Mouse (Mus musculus): Measurements from ENCODE around the gene Olfr1420. TPM values are rescaled to one million over a fixed set of nuclear protein-coding genes. Genes with fewer than 3 reads are reported as not detected.

Olfr1420 gene
- polyA plus RNA-seq (2015; fragmentation: Nextera tagmentation; extraction: Ambion mirVana) = 0.08 TPM in 2 replicates

DNA sequence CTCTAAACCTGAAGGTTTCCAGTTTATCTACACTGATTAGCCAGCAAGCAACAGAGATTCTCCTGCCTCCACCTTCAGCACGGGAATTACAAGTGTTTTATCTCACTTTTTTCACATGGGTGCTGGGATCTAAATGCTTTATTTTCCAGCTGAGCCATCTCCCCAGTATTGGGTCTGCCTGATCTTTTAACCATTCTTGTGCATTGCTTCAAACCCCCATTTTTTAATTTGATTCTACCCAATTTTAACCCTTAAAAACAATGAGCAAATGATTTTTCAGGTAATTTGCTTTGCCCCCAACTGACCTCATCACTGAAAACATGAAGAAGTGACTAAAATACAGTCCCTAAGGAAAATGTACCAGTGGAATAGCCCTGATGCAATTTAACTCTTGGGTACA lies at the start of gene Olfr1420:
TSS of gene Olfr1420 (plus strand) at position 301 of the 400 bp plus-strand sequence.
- Histone ChIP-seq H3K27me3 (ENCODE audit: insufficient read depth, low read length) (no peaks in the 10 kb centered on the region), H3K4me1 (replicated peaks; ENCODE audit: insufficient read depth, low read length) (no peaks in the 10 kb centered on the region), H3K4me3 (replicated peaks; ENCODE audit: low read depth, low read length) (no peak within 1 kb of the TSS), H3K9ac (ENCODE audit: low read depth, low read length) (no peak within 1 kb of the TSS), H3K9me3 (replicated peaks; ENCODE audit: low read length) (no peaks in the 10 kb centered on the region), H3K27ac (no peak within 1 kb of the TSS), H3K36me3 (ENCODE audit: insufficient read depth, low read length) (no peaks in the 10 kb centered on the region), H3K4me2 (ENCODE audit: low read length) (no peak within 1 kb of the TSS)
- no peak for TF ChIP-seq CTCF (IDR thresholded peaks at IDR 0.05; ENCODE audit: low read depth)
- WGBS = 39% methylated on average over 1 of the region's 1 CpGs
- no peak for ATAC-seq (replicated peaks; ENCODE audit: low FRiP score, low read depth)
- no peak for DNase-seq (ENCODE audit: low spot score)

DNA sequence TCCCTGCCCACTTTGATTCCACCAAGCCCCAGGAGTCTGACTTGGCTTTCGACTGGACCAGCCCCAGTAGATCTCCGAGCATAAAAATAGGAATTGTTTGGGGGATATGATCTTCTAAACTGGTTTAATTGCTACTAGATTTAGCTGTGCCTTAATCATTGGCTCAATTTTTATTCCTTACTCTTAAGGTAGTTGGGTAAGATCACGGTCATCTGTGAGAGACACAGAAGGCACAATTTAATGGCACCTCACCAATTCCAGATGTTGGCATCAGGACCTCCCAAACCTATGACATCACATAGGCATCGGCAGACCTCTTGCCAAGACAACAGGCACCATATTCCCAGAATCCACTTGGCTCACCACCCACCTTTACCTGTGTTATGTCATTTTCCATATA lies 47.2 kb upstream of the Olfr1420 start, which contains the start of gene Olfr1417:
TSS of gene Olfr1417 (minus strand) at position 101 of the 400 bp plus-strand sequence.
- 87% methylated on average over 4 of the region's 4 CpGs for WGBS
- no peak for TF ChIP-seq CTCF (IDR thresholded peaks at IDR 0.05; ENCODE audit: low read depth)
- Histone ChIP-seq H3K4me1 (replicated peaks; ENCODE audit: insufficient read depth, low read length) (no peaks in the 10 kb centered on the region), H3K9ac (ENCODE audit: low read depth, low read length) (no peak within 1 kb of the TSS), H3K4me3 (replicated peaks; ENCODE audit: low read depth, low read length) (no peak within 1 kb of the TSS), H3K27ac (no peak within 1 kb of the TSS), H3K27me3 (ENCODE audit: insufficient read depth, low read length) (no peaks in the 10 kb centered on the region), H3K36me3 (ENCODE audit: insufficient read depth, low read length) (no peaks in the 10 kb centered on the region), H3K4me2 (ENCODE audit: low read length) (no peak within 1 kb of the TSS), H3K9me3 (replicated peaks; ENCODE audit: low read length) (no peaks in the 10 kb centered on the region)
- no peak for ATAC-seq (replicated peaks; ENCODE audit: low FRiP score, low read depth)
- no peak for DNase-seq (ENCODE audit: low spot score)

DNA sequence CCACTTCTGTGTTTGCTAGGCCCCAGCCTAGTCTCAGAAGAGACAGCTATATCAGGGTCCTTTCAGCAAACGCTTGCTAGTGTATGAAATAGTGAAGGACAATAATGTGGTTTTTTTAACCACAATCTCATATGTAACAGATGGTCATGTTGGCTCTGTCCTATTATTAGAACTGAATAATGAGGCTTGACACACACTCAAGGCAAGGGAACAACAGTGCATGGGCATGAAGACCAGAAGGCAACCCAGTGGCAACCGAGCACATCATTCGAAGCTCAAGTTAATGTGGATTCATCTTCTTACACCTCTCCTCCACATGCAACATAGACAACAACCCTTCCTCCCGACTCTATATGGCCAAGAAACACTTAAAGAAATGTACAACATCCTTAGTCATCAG lies 40.0 kb upstream of the Olfr1420 start:
- no peak overlapping the region for H3K27ac ChIP-seq
- no peaks in the 10 kb centered on the region for H3K9me3 ChIP-seq (replicated peaks; ENCODE audit: low read length)
- no peak for ATAC-seq (replicated peaks; ENCODE audit: low FRiP score, low read depth)
- H3K9ac ChIP-seq (ENCODE audit: low read depth, low read length) = no peak overlapping the region
- WGBS = 84% methylated on average over 4 of the region's 4 CpGs
- DNase-seq (ENCODE audit: low spot score) = no peak
- no peak overlapping the region for H3K4me3 ChIP-seq (replicated peaks; ENCODE audit: low read depth, low read length)
- no peaks in the 10 kb centered on the region for H3K36me3 ChIP-seq (ENCODE audit: insufficient read depth, low read length)
- no peaks in the 10 kb centered on the region for H3K27me3 ChIP-seq (ENCODE audit: insufficient read depth, low read length)
- no peak overlapping the region for H3K4me2 ChIP-seq (ENCODE audit: low read length)
- no peaks in the 10 kb centered on the region for H3K4me1 ChIP-seq (replicated peaks; ENCODE audit: insufficient read depth, low read length)
- no peak for TF ChIP-seq CTCF (IDR thresholded peaks at IDR 0.05; ENCODE audit: low read depth)

DNA sequence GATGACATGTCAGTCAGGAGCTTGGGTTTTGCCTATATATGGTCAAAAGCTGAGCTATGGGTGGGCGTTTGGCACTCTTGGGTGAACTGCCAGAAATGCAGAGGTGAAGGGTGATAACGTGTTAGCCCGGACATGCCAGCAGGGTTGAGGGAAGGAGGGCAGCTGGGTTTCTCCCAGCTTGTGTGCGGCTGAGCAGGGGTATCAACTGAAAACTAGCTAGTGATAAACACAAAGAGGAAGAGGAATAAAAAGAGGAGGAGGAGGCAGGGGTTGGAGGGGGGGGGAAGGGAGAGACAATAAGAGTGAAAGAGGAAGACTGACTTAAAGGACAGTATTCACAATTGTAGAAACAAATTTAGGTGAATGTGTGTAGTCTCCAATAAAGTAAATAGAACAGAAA lies 33.7 kb upstream of the Olfr1420 start:
- Histone ChIP-seq H3K4me1 (replicated peaks; ENCODE audit: insufficient read depth, low read length) (no peaks in the 10 kb centered on the region), H3K27ac (no peak overlapping the region), H3K9ac (ENCODE audit: low read depth, low read length) (no peak overlapping the region), H3K4me3 (replicated peaks; ENCODE audit: low read depth, low read length) (no peak overlapping the region), H3K4me2 (ENCODE audit: low read length) (no peak overlapping the region), H3K27me3 (ENCODE audit: insufficient read depth, low read length) (no peaks in the 10 kb centered on the region), H3K36me3 (ENCODE audit: insufficient read depth, low read length) (no peaks in the 10 kb centered on the region), H3K9me3 (replicated peaks; ENCODE audit: low read length) (no peaks in the 10 kb centered on the region)
- ATAC-seq (replicated peaks; ENCODE audit: low FRiP score, low read depth) = no peak
- no peak for TF ChIP-seq CTCF (IDR thresholded peaks at IDR 0.05; ENCODE audit: low read depth)
- 67% methylated on average over 4 of the region's 4 CpGs for WGBS
- no peak for DNase-seq (ENCODE audit: low spot score)

DNA sequence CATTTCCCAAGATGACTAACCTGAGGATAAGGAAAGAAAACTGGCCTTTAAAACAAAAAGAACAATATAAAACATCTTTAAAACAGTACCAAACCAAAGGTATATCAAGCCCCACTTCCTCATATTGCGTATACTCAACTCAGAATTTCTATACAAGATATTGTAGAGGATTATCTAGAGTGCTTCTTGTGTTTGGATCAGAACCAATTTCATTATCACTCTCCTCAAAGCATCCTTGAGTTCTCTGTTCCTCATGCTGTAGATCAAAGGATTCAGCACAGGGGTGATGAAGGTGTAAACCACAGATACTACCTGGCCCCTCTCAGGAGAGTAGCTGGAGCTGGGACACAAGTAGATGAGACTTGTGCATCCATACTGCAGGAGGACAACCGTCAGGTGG lies 31.5 kb upstream of the Olfr1420 start:
- Histone ChIP-seq H3K9me3 (replicated peaks; ENCODE audit: low read length) (no peaks in the 10 kb centered on the region), H3K9ac (ENCODE audit: low read depth, low read length) (no peak overlapping the region), H3K4me1 (replicated peaks; ENCODE audit: insufficient read depth, low read length) (no peaks in the 10 kb centered on the region), H3K36me3 (ENCODE audit: insufficient read depth, low read length) (no peaks in the 10 kb centered on the region), H3K4me3 (replicated peaks; ENCODE audit: low read depth, low read length) (no peak overlapping the region), H3K27ac (no peak overlapping the region), H3K27me3 (ENCODE audit: insufficient read depth, low read length) (no peaks in the 10 kb centered on the region), H3K4me2 (ENCODE audit: low read length) (no peak overlapping the region)
- DNase-seq (ENCODE audit: low spot score) = no peak
- ATAC-seq (replicated peaks; ENCODE audit: low FRiP score, low read depth) = no peak
- no peak for TF ChIP-seq CTCF (IDR thresholded peaks at IDR 0.05; ENCODE audit: low read depth)
- 87% methylated on average over 2 of the region's 2 CpGs for WGBS

DNA sequence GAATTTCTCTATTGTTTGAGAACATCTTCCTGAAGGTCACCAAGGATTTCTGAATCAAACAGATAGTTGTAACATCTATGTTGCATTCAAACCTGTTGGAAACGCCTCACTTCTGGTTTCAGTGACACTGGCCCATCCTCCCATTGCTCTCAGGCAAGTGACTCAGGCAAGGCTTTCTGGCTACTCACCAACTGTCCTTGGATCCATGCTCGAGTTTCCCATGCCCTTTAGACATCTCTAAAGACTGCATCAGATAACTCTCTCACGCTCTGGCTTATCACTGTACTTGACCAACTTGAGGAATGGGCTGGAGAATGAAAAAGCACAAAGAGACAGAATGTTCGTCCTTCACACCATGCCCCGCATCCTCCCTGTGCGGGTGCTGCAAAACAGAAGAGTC lies 29.9 kb upstream of the Olfr1420 start:
- no peak for ATAC-seq (replicated peaks; ENCODE audit: low FRiP score, low read depth)
- Histone ChIP-seq H3K9ac (ENCODE audit: low read depth, low read length) (no peak overlapping the region), H3K4me3 (replicated peaks; ENCODE audit: low read depth, low read length) (no peak overlapping the region), H3K4me2 (ENCODE audit: low read length) (no peak overlapping the region), H3K9me3 (replicated peaks; ENCODE audit: low read length) (no peaks in the 10 kb centered on the region), H3K27me3 (ENCODE audit: insufficient read depth, low read length) (no peaks in the 10 kb centered on the region), H3K4me1 (replicated peaks; ENCODE audit: insufficient read depth, low read length) (no peaks in the 10 kb centered on the region), H3K36me3 (ENCODE audit: insufficient read depth, low read length) (no peaks in the 10 kb centered on the region), H3K27ac (no peak overlapping the region)
- TF ChIP-seq CTCF (IDR thresholded peaks at IDR 0.05; ENCODE audit: low read depth) = no peak
- DNase-seq (ENCODE audit: low spot score) = no peak
- 80% methylated on average over 6 of the region's 6 CpGs for WGBS

DNA sequence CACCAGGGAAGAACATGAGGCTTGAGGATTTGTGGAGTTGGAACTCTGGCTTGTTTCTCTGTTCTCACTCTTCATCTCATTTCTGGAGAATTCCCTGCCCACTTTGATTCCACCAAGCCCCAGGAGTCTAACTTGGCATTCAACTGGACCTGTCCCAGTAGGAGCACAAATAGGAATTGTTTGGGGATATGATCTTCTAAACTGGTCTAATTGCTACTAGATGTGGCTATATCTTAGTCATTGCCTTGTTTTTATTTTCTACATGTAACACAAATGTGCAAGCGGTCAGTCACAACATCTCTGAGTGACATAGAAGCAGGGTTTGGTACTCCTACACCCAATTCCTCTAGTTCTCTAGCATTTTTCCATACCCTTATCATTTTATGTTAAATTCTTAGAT lies 25.4 kb upstream of the Olfr1420 start, which contains the start of gene Olfr1418:
TSS of gene Olfr1418 (minus strand) at position 101 of the 400 bp plus-strand sequence.
- Histone ChIP-seq H3K4me2 (ENCODE audit: low read length) (no peak within 1 kb of the TSS), H3K27me3 (ENCODE audit: insufficient read depth, low read length) (no peaks in the 10 kb centered on the region), H3K9ac (ENCODE audit: low read depth, low read length) (no peak within 1 kb of the TSS), H3K4me3 (replicated peaks; ENCODE audit: low read depth, low read length) (no peak within 1 kb of the TSS), H3K36me3 (ENCODE audit: insufficient read depth, low read length) (no peaks in the 10 kb centered on the region), H3K27ac (no peak within 1 kb of the TSS), H3K4me1 (replicated peaks; ENCODE audit: insufficient read depth, low read length) (no peaks in the 10 kb centered on the region), H3K9me3 (replicated peaks; ENCODE audit: low read length) (no peaks in the 10 kb centered on the region)
- no peak for TF ChIP-seq CTCF (IDR thresholded peaks at IDR 0.05; ENCODE audit: low read depth)
- ATAC-seq (replicated peaks; ENCODE audit: low FRiP score, low read depth) (no peak), DNase-seq (ENCODE audit: low spot score) (no peak)
- WGBS = 92% methylated on average over 1 of the region's 1 CpGs
